Mouse (Mus musculus) stomach, postnatal 0 days (tissue): ENCODE results near the gene Abcb8. TPM values are rescaled to one million over a fixed set of nuclear protein-coding genes. Genes with fewer than 3 reads are reported as not detected.
"Not testable (repeated sequence)": the region's sequence is repeated elsewhere in the genome, so short reads cannot be mapped to it uniquely, and the experiment has no call there.

Experiments
- ATAC-seq: fragments of 200-750 bp; cut with Nextera tagmentation; 2 replicates; pipeline ENCODE4 v1.8.0; 2017; ENCODE audit not compliant: low FRiP score, low TSS enrichment
- DNase-seq: peaks from one replicate; pipeline ENCODE4 v3.0.0-alpha.2; 2016; ENCODE audit warnings: low spot score
- H3K27ac ChIP-seq: fragments of 300-500 bp; sonication (generic); replicated peaks from 2 replicates; pipeline ENCODE4 v1.5.1; 2014; ENCODE audit warnings: mild to moderate bottlenecking, control low read depth
- H3K27me3 ChIP-seq: fragments of 300-500 bp; sonication (generic); 2 replicates; pipeline ENCODE4 v1.6.1; 2014; ENCODE audit warnings: low read length; ENCODE audit not compliant: control insufficient read depth, insufficient read depth
- H3K36me3 ChIP-seq: fragments of 300-500 bp; sonication (generic); 2 replicates; pipeline ENCODE4 v1.6.1; 2014; ENCODE audit warnings: low read length, mixed read lengths; ENCODE audit not compliant: control insufficient read depth, insufficient read depth
- H3K4me1 ChIP-seq: fragments of 300-500 bp; sonication (generic); replicated peaks from 2 replicates; pipeline ENCODE4 v1.6.1; 2014; ENCODE audit warnings: antibody characterized with exemption; ENCODE audit not compliant: control insufficient read depth, insufficient read depth
- H3K4me2 ChIP-seq: fragments of 300-500 bp; sonication (generic); replicated peaks from 2 replicates; pipeline ENCODE4 v1.6.1; 2014; ENCODE audit warnings: low read depth, mild to moderate bottlenecking, control low read depth, moderate library complexity
- H3K4me3 ChIP-seq: fragments of 300-500 bp; sonication (generic); 2 replicates; pipeline ENCODE4 v1.5.1; 2014; ENCODE audit warnings: low read depth, low read length, control low read depth
- H3K9ac ChIP-seq: fragments of 300-500 bp; sonication (generic); 2 replicates; pipeline ENCODE4 v1.6.1; 2014; ENCODE audit warnings: mild to moderate bottlenecking, low read length, control low read depth, mixed read lengths
- H3K9me3 ChIP-seq: fragments of 300-500 bp; sonication (generic); 2 replicates; pipeline ENCODE4 v1.6.1; 2016; ENCODE audit warnings: low read length; ENCODE audit not compliant: control insufficient read depth
- CTCF ChIP-seq: IDR thresholded peaks from 2 replicates; pipeline ENCODE4 v1.5.1; 2016; ENCODE audit warnings: antibody characterized with exemption, low read depth, mild to moderate bottlenecking, moderate library complexity
- EP300 ChIP-seq: optimal IDR thresholded peaks from 2 replicates; pipeline ENCODE3; 2016; ENCODE audit warnings: antibody characterized with exemption
- WGBS: fragments of 180-500 bp; shearing (Covaris S2); extraction: QIAGEN DNeasy Blood & Tissue Kit; methylation state at CpG from one replicate; pipeline ENCODE4 v1.1.7; 2014; 5-methylcytosine and 5-hydroxymethylcytosine counted together
- polyA plus RNA-seq: library from polyadenylated mRNA; unstranded; fragments of >200 nt; fragmentation: Nextera tagmentation; extraction: Ambion mirVana; gene quantifications from 2 replicates; pipeline ENCODE4 v1.2.1, GENCODE M21; 2015

Gene Abcb8
- polyA plus RNA-seq, 1 experiment from 2014 or later: 29.3 TPM

GRCm38 (mm10) chr5:24391864-24392263, 1.6 kb upstream of the Abcb8 start, which contains the start of gene Atg9b:
TSS of gene Atg9b (minus strand) at chr5:24392143.
- Histone ChIP-seq H3K27ac (peak within 1 kb of the TSS; percentile 70), H3K9me3 (no peaks in the 10 kb centered on the region), H3K27me3 (no peaks in the 10 kb centered on the region; the same call in 1 of the 2 replicates), H3K4me3 (no peak within 1 kb of the TSS), H3K4me2 (0 out of 2 replicates have a peak within 1 kb of the TSS, but pooled peaks have one; percentile 14), H3K36me3 (no peaks in the 10 kb centered on the region), H3K4me1 (0 out of 2 replicates have a peak, but pooled peaks cover 3% of the 10 kb centered on the region), H3K9ac (no peak within 1 kb of the TSS)
- ATAC-seq (no peak), DNase-seq (no peak)
- no peak for TF ChIP-seq EP300
- no peak for TF ChIP-seq CTCF
- WGBS: 85% methylated on average over 7 of the region's 7 CpGs

- Histone ChIP-seq H3K4me1 (no peaks in the 10 kb centered on the region), H3K36me3 (no peaks in the 10 kb centered on the region), H3K27me3 (no peaks in the 10 kb centered on the region; the same call in 1 of the 2 replicates), H3K4me3 (no peak overlapping the region), H3K9me3 (no peaks in the 10 kb centered on the region), H3K4me2 (no peak overlapping the region), H3K27ac (no peak overlapping the region; the same call in 1 of the 2 replicates), H3K9ac (no peak overlapping the region)
- 48% methylated on average over 7 of the region's 7 CpGs for WGBS
- peak; percentile 35 for ATAC-seq
- no peak for TF ChIP-seq CTCF
- no peak for TF ChIP-seq EP300
- peak; percentile 61 for DNase-seq
Observed at GRCm38 (mm10) chr5:24392724-24393123, 739 bp upstream of the Abcb8 start.

- Histone ChIP-seq H3K4me1 (no peaks in the 10 kb centered on the region), H3K9me3 (no peaks in the 10 kb centered on the region), H3K9ac (peak overlapping the region; percentile 65), H3K27ac (peak overlapping the region; percentile 66), H3K27me3 (no peaks in the 10 kb centered on the region), H3K36me3 (no peaks in the 10 kb centered on the region), H3K4me2 (peak overlapping the region; percentile 61), H3K4me3 (peak overlapping the region; percentile 60)
- WGBS: 1% methylated on average over 36 of the region's 36 CpGs
- DNase-seq: peak; percentile 93
- ATAC-seq: peak; percentile 93
- TF ChIP-seq CTCF (peak; percentile 81), EP300 (no peak)
Observed at GRCm38 (mm10) chr5:24394165-24394894, 867 bp downstream of the Abcb8 start.

GRCm38 (mm10) chr5:24396254-24396653, 2.8 kb downstream of the Abcb8 start:
- not testable (repeated sequence) for H3K4me1 ChIP-seq, DNase-seq, H3K4me2 ChIP-seq, H3K4me3 ChIP-seq, H3K9ac ChIP-seq, H3K27ac ChIP-seq, H3K36me3 ChIP-seq, ATAC-seq, H3K9me3 ChIP-seq, H3K27me3 ChIP-seq
- WGBS: 91% methylated on average over 6 of the region's 6 CpGs
- TF ChIP-seq CTCF: peak; percentile 31

- H3K27ac ChIP-seq: no peak overlapping the region
- H3K4me3 ChIP-seq: no peak overlapping the region
- peaks cover 8% of the 10 kb centered on the region for H3K36me3 ChIP-seq
- ATAC-seq: no peak
- H3K9me3 ChIP-seq: no peaks in the 10 kb centered on the region
- TF ChIP-seq CTCF (no peak), EP300 (no peak)
- H3K4me1 ChIP-seq: no peaks in the 10 kb centered on the region
- 87% methylated on average over 10 of the region's 10 CpGs for WGBS
- H3K4me2 ChIP-seq: no peak overlapping the region
- H3K27me3 ChIP-seq: no peaks in the 10 kb centered on the region
- H3K9ac ChIP-seq: no peak overlapping the region
- DNase-seq: no peak
Observed at GRCm38 (mm10) chr5:24399686-24400085, 6.2 kb downstream of the Abcb8 start.

GRCm38 (mm10) chr5:24400362-24400761, 6.9 kb downstream of the Abcb8 start:
- Histone ChIP-seq H3K27me3 (no peaks in the 10 kb centered on the region), H3K4me3 (no peak overlapping the region), H3K27ac (no peak overlapping the region), H3K9me3 (no peaks in the 10 kb centered on the region), H3K9ac (no peak overlapping the region), H3K4me2 (no peak overlapping the region), H3K4me1 (no peaks in the 10 kb centered on the region), H3K36me3 (peaks cover 8% of the 10 kb centered on the region)
- TF ChIP-seq EP300 (no peak), CTCF (no peak)
- 86% methylated on average over 11 of the region's 11 CpGs for WGBS
- ATAC-seq (no peak), DNase-seq (no peak)
